Mouse (Mus musculus) forebrain, postnatal 0 days (tissue): ENCODE results near the gene Plxnb3. TPM values are rescaled to one million over a fixed set of nuclear protein-coding genes. Genes with fewer than 3 reads are reported as not detected.
A peak's percentile ranks its signal among the peaks of the same experiment; 100 is the strongest.

ENCODE experiments used
- ATAC-seq: fragments of 200-750 bp; cut with Nextera tagmentation; 2 replicates; pipeline ENCODE4 v1.8.0; 2017; ENCODE audit warnings: mild to moderate bottlenecking, moderate library complexity
- DNase-seq: peaks from one replicate; pipeline ENCODE4 v3.0.0-alpha.2; 2015
- H3K27ac ChIP-seq: fragments of 300-500 bp; sonication (generic); 2 replicates; pipeline ENCODE4 v1.5.1; 2014; ENCODE audit warnings: low read depth, mild to moderate bottlenecking, antibody characterized with exemption, low read length, moderate library complexity, mixed read lengths
- H3K27me3 ChIP-seq: fragments of 300-500 bp; sonication (generic); 2 replicates; pipeline ENCODE4 v1.6.1; 2014; ENCODE audit warnings: mild to moderate bottlenecking, low read length, mixed read lengths; ENCODE audit not compliant: insufficient read depth
- H3K36me3 ChIP-seq: fragments of 300-500 bp; sonication (generic); 2 replicates; pipeline ENCODE4 v1.6.1; 2014; ENCODE audit warnings: mild to moderate bottlenecking, moderate library complexity; ENCODE audit not compliant: insufficient read depth
- H3K4me1 ChIP-seq: fragments of 300-500 bp; sonication (generic); 2 replicates; pipeline ENCODE4 v1.6.1; 2014; ENCODE audit warnings: antibody characterized with exemption; ENCODE audit not compliant: insufficient read depth
- H3K4me2 ChIP-seq: fragments of 300-500 bp; sonication (generic); 2 replicates; pipeline ENCODE4 v1.6.1; 2014; ENCODE audit warnings: low read depth, mild to moderate bottlenecking, moderate library complexity
- H3K4me3 ChIP-seq: fragments of 300-500 bp; sonication (generic); 2 replicates; pipeline ENCODE4 v1.5.1; 2014; ENCODE audit warnings: low read depth, low read length, mixed read lengths
- H3K9ac ChIP-seq: fragments of 300-500 bp; sonication (generic); 2 replicates; pipeline ENCODE4 v1.6.1; 2014; ENCODE audit warnings: mild to moderate bottlenecking
- H3K9me3 ChIP-seq: fragments of 300-500 bp; sonication (generic); 2 replicates; pipeline ENCODE4 v1.6.1; 2016; ENCODE audit warnings: low read length
- CTCF ChIP-seq: sonication (generic); IDR thresholded peaks from 2 replicates; pipeline ENCODE4 v1.5.1; 2016; ENCODE audit warnings: antibody characterized with exemption, control low read depth, low read depth
- WGBS: fragments of 180-500 bp; shearing (Covaris S2); extraction: QIAGEN DNeasy Blood & Tissue Kit; methylation state at CpG from one replicate; pipeline ENCODE4 v1.1.7; 2014; 5-methylcytosine and 5-hydroxymethylcytosine counted together
- polyA plus RNA-seq: library from polyadenylated mRNA; unstranded; fragments of >200 nt; fragmentation: Nextera tagmentation; extraction: Ambion mirVana; gene quantifications from 2 replicates; pipeline ENCODE4 v1.2.1, GENCODE M21; 2015
- total RNA-seq: library from RNA; depleted of rRNA; stranded (reverse); fragments of >200 nt; gene quantifications from 2 replicates; pipeline ENCODE4 v1.2.3, GENCODE M21; 2014

Gene Plxnb3
- total and polyA plus RNA-seq, 2 experiments from 2014 or later: 0.45 to 1.6 TPM

GRCm38 (mm10) chrX:73786364-73787224 is 29.7 kb downstream of the Plxnb3 start, which contains the start of the genes Idh3g and Ssr4:
Gene Idh3g (minus strand): TSS chrX:73786897.
Gene Ssr4 (plus strand): TSS chrX:73787028.
- peak; percentile 96 for DNase-seq
- Histone ChIP-seq H3K9ac (peak within 1 kb of the TSS; percentile 76), H3K4me3 (peak within 1 kb of the TSS; percentile 53), H3K4me2 (peak within 1 kb of the TSS; percentile 54), H3K9me3 (no peaks in the 10 kb centered on the region), H3K4me1 (peaks cover 14% of the 10 kb centered on the region; the same call in 1 of the 2 replicates), H3K36me3 (peaks cover 4% of the 10 kb centered on the region; the same call in 1 of the 2 replicates), H3K27me3 (no peaks in the 10 kb centered on the region), H3K27ac (peak within 1 kb of the TSS; percentile 91)
- 32% methylated on average over 52 of the region's 52 CpGs for WGBS
- ATAC-seq: peak; percentile 96
- TF ChIP-seq CTCF: peak; percentile 77

- H3K27ac ChIP-seq: peak overlapping the region; percentile 91
- H3K4me3 ChIP-seq: peak overlapping the region; percentile 53
- H3K9me3 ChIP-seq: no peaks in the 10 kb centered on the region
- WGBS: 29% methylated on average over 22 of the region's 22 CpGs
- H3K9ac ChIP-seq: peak overlapping the region; percentile 76
- peaks cover 14% of the 10 kb centered on the region; the same call in 1 of the 2 replicates for H3K4me1 ChIP-seq
- peak; percentile 16 for ATAC-seq
- peak overlapping the region; percentile 54 for H3K4me2 ChIP-seq
- TF ChIP-seq CTCF: no peak
- no peaks in the 10 kb centered on the region for H3K27me3 ChIP-seq
- no peak for DNase-seq
- 0 out of 2 replicates have a peak, but pooled peaks cover 4% of the 10 kb centered on the region for H3K36me3 ChIP-seq
These were observed 30.3 kb downstream of the Plxnb3 start for GRCm38 (mm10) chrX:73787225-73787558.

- ATAC-seq: no peak
- H3K9me3 ChIP-seq: no peaks in the 10 kb centered on the region
- no peak for DNase-seq
- H3K36me3 ChIP-seq: 0 out of 2 replicates have a peak, but pooled peaks cover 4% of the 10 kb centered on the region
- H3K27me3 ChIP-seq: no peaks in the 10 kb centered on the region
- H3K27ac ChIP-seq: no peak overlapping the region
- no peak for TF ChIP-seq CTCF
- H3K9ac ChIP-seq: no peak overlapping the region
- WGBS: 77% methylated on average over 1 of the region's 1 CpGs
- peaks cover 14% of the 10 kb centered on the region; the same call in 1 of the 2 replicates for H3K4me1 ChIP-seq
- H3K4me3 ChIP-seq: no peak overlapping the region
- peak overlapping the region; percentile 54; the same call in 1 of the 2 replicates for H3K4me2 ChIP-seq
These were observed 31.6 kb downstream of the Plxnb3 start for GRCm38 (mm10) chrX:73788501-73788900.

DNA sequence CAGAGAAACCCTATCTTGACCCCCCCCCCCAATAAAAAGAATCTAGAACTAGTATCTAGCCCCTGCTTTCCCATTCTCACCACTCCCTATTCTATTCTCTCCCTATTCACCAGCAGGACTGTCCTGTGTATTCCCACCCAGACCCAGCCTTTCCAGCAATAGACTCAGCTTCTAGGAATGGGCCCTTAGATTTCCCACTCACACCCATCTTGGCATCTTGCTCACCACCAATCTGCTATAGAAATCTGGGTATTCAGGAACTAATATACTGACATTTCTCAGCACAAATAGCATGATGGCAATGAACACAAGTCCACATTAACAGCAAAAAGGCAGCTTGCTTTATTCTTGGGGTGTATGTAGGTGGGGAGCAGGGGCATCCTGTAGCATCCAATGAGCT is 36.1 kb downstream of the Plxnb3 start:
- DNase-seq: no peak
- H3K4me2 ChIP-seq: no peak overlapping the region
- no peaks in the 10 kb centered on the region for H3K27me3 ChIP-seq
- H3K27ac ChIP-seq: no peak overlapping the region
- ATAC-seq: no peak
- no peak overlapping the region for H3K9ac ChIP-seq
- H3K4me3 ChIP-seq: no peak overlapping the region
- no peak for TF ChIP-seq CTCF
- no peaks in the 10 kb centered on the region for H3K4me1 ChIP-seq
- no peaks in the 10 kb centered on the region for H3K9me3 ChIP-seq
- peaks cover 20% of the 10 kb centered on the region; the same call in 1 of the 2 replicates for H3K36me3 ChIP-seq

GRCm38 (mm10) chrX:73793505-73793904 is 36.6 kb downstream of the Plxnb3 start:
- TF ChIP-seq CTCF: no peak
- Histone ChIP-seq H3K4me2 (no peak overlapping the region), H3K4me1 (no peaks in the 10 kb centered on the region), H3K27ac (no peak overlapping the region), H3K4me3 (no peak overlapping the region), H3K27me3 (no peaks in the 10 kb centered on the region), H3K9me3 (no peaks in the 10 kb centered on the region), H3K9ac (no peak overlapping the region), H3K36me3 (peaks cover 20% of the 10 kb centered on the region; the same call in 1 of the 2 replicates)
- peak; percentile 59; the same call in 1 of the 2 replicates for ATAC-seq
- DNase-seq: no peak
- WGBS: 33% methylated on average over 1 of the region's 1 CpGs

DNA sequence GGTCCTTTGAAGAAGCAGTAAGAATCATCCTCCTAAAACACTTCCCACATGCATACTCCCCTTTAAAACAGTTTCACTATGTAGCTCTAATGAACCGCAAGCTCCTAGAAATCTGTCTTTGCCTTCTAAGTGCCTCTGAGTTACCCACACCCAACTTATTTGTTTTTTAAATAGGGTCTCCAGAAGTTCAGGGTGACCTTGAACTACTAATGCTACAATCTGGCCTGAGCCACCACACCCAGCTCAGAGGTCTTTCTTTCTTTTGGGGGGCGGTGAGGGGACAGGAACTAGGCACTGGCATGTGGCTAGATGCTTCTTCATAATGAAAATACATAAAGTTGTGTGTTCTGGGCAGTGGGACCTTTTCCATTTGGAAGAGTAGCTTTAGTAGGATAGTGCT is 40.6 kb downstream of the Plxnb3 start:
- 89% methylated on average over 2 of the region's 2 CpGs for WGBS
- Histone ChIP-seq H3K27me3 (no peaks in the 10 kb centered on the region), H3K9me3 (no peaks in the 10 kb centered on the region), H3K4me1 (no peaks in the 10 kb centered on the region), H3K36me3 (peaks cover 16% of the 10 kb centered on the region; the same call in 1 of the 2 replicates), H3K4me2 (no peak overlapping the region), H3K9ac (no peak overlapping the region), H3K27ac (no peak overlapping the region), H3K4me3 (no peak overlapping the region)
- ATAC-seq (no peak), DNase-seq (no peak)
- no peak for TF ChIP-seq CTCF

- Histone ChIP-seq H3K27ac (no peak overlapping the region), H3K4me1 (no peaks in the 10 kb centered on the region), H3K4me2 (no peak overlapping the region), H3K9ac (no peak overlapping the region), H3K27me3 (no peaks in the 10 kb centered on the region), H3K9me3 (no peaks in the 10 kb centered on the region), H3K4me3 (no peak overlapping the region), H3K36me3 (peaks cover 16% of the 10 kb centered on the region; the same call in 1 of the 2 replicates)
- TF ChIP-seq CTCF: peak; percentile 71
- ATAC-seq: peak; percentile 78
- peak; percentile 35 for DNase-seq
- WGBS: 45% methylated on average over 9 of the region's 9 CpGs
These were observed 41.6 kb downstream of the Plxnb3 start for GRCm38 (mm10) chrX:73798502-73798901.
